Mouse (Mus musculus) liver, embryonic 14.5 days (tissue): ENCODE measurements at regions not wholly inside any gene's neighbourhood (a gene's known extent, or its start where the extent isn't known, plus 50 kb on each side); places are given as distances from the start of the nearest gene placed in this dataset.

Experiments
- ATAC-seq: fragments of 200-750 bp; cut with Nextera tagmentation; 2 replicates; pipeline ENCODE4 v1.8.0; 2017; ENCODE audit warnings: moderate number of reproducible peaks, mild to moderate bottlenecking, moderate library complexity; ENCODE audit not compliant: insufficient read depth
- DNase-seq, 3 experiments: peaks; one replicate each; pipeline ENCODE4 v3.0.0-alpha.2; 2012 to 2013; ENCODE audit warnings: low read depth in 3 of 3, low spot score in 3 of 3
- H3K27ac ChIP-seq: fragments of 300-500 bp; sonication (generic); 2 replicates; pipeline ENCODE4 v1.5.1; 2014; ENCODE audit warnings: moderate library complexity, mild to moderate bottlenecking, control low read depth, inconsistent platforms
- H3K27me3 ChIP-seq: fragments of 300-500 bp; sonication (generic); 2 replicates; pipeline ENCODE4 v1.6.1; 2014; ENCODE audit warnings: mild to moderate bottlenecking, low read length, moderate library complexity; ENCODE audit not compliant: control insufficient read depth, insufficient read depth
- H3K36me3 ChIP-seq: fragments of 300-500 bp; sonication (generic); replicated peaks from 2 replicates; pipeline ENCODE4 v1.6.1; 2014; ENCODE audit warnings: low read depth; ENCODE audit not compliant: control insufficient read depth, insufficient read depth
- H3K4me1 ChIP-seq, 2 experiments: fragments of 200-500 bp in 1 of 2; fragments of 300-500 bp in 1 of 2; sonication (generic) in 1 of 2; replicated peaks; 2 replicates each; pipeline ENCODE4 v1.6.1; 2012 to 2014; ENCODE audit warnings: antibody characterized with exemption in 1 of 2, inconsistent platforms in 1 of 2, low read length in 1 of 2; ENCODE audit not compliant: control insufficient read depth in 2 of 2, insufficient read depth in 2 of 2
- H3K4me2 ChIP-seq: fragments of 300-500 bp; sonication (generic); 2 replicates; pipeline ENCODE4 v1.6.1; 2014; ENCODE audit warnings: low read depth, mild to moderate bottlenecking, control low read depth, moderate library complexity
- H3K4me3 ChIP-seq, 2 experiments: fragments of 200-500 bp in 1 of 2; fragments of 300-500 bp in 1 of 2; sonication (generic) in 1 of 2; 2 replicates each; pipeline ENCODE4 v1.5.1; 2012 to 2014; ENCODE audit warnings: low read depth in 2 of 2, low read length in 2 of 2, mild to moderate bottlenecking in 2 of 2, control low read depth in 1 of 2, inconsistent platforms in 1 of 2, moderate library complexity in 1 of 2; ENCODE audit not compliant: insufficient read depth in 1 of 2
- H3K9ac ChIP-seq: fragments of 300-500 bp; sonication (generic); replicated peaks from 2 replicates; pipeline ENCODE4 v1.6.1; 2014; ENCODE audit warnings: mild to moderate bottlenecking, control low read depth, moderate library complexity
- H3K9me3 ChIP-seq: fragments of 300-500 bp; sonication (generic); 2 replicates; pipeline ENCODE4 v1.6.1; 2016; ENCODE audit warnings: low read length, mixed read lengths; ENCODE audit not compliant: control insufficient read depth
- CTCF ChIP-seq: IDR thresholded peaks from 2 replicates; pipeline ENCODE4 v1.5.1; 2016; ENCODE audit warnings: antibody characterized with exemption, low read depth, control low read depth
- EP300 ChIP-seq: IDR thresholded peaks from 2 replicates; pipeline ENCODE4 v1.6.1; 2016; ENCODE audit warnings: antibody characterized with exemption, low read depth
- WGBS: fragments of 180-500 bp; shearing (Covaris S2); extraction: QIAGEN DNeasy Blood & Tissue Kit; methylation state at CpG from one replicate; pipeline ENCODE4 v1.1.7; 2014; ENCODE audit not compliant: insufficient replicate concordance; 5-methylcytosine and 5-hydroxymethylcytosine counted together

DNA sequence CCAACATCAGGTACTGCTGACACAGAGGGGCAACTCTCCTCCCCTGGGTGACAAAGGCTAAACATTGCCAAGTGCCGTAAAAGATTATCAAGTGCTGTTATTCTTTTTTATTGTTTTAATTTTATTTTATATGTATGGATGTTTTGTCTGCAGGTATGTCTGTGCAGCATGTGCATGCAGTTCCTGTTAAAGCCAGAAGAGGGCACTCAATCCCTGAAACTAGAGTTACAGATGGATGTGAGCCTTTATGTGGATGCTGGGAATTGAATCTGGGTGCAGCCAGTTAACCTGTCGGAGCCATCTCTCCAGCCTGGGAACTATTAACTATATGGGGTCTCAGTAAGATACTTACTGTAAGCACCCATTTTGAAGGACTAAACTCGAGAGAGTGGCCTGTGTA, 104.4 kb upstream of the Slc22a12 start:
- Histone ChIP-seq H3K4me3 (no peak overlapping the region), H3K27ac (no peak overlapping the region), H3K36me3 (no peaks in the 10 kb centered on the region), H3K4me2 (no peak overlapping the region), H3K27me3 (no peaks in the 10 kb centered on the region; the same call in 1 of the 2 replicates), H3K4me1 (no peaks in the 10 kb centered on the region), H3K9me3 (no peaks in the 10 kb centered on the region), H3K9ac (no peak overlapping the region)
- WGBS = 67% methylated on average over 3 of the region's 3 CpGs
- no peak for ATAC-seq
- TF ChIP-seq CTCF (peak; percentile 61), EP300 (no peak)
- DNase-seq = no peak

DNA sequence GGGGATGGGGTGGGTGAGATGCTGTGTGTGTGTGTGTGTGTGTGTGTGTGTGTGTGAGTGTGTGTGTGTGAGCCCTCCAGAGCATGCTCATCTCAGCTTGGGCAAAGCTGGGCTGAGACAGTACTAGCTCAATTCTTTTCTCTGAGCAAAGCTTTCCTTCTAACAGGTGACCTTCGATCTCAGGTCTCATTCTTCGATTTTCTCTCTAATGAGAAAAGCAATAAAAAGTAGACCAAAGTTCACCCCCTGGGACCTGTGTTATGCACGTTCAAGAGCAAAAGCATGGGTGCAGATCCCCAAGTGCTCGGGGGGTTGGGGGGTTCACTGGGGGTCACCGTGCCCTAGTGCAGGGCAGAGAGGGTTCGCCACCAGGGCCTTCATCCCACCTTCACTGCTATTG, 103.1 kb upstream of the Slc22a12 start:
- no peaks in the 10 kb centered on the region; the same call in 1 of the 2 replicates for H3K27me3 ChIP-seq
- no peaks in the 10 kb centered on the region for H3K36me3 ChIP-seq
- no peak for DNase-seq
- no peak overlapping the region for H3K9ac ChIP-seq
- H3K9me3 ChIP-seq = no peaks in the 10 kb centered on the region
- no peak for TF ChIP-seq EP300
- no peak for TF ChIP-seq CTCF
- whole genome bisulfite sequencing = 75% methylated on average over 6 of the region's 6 CpGs
- no peak overlapping the region for H3K4me2 ChIP-seq
- no peaks in the 10 kb centered on the region for H3K4me1 ChIP-seq
- ATAC-seq = no peak
- no peak overlapping the region for H3K4me3 ChIP-seq
- no peak overlapping the region for H3K27ac ChIP-seq

DNA sequence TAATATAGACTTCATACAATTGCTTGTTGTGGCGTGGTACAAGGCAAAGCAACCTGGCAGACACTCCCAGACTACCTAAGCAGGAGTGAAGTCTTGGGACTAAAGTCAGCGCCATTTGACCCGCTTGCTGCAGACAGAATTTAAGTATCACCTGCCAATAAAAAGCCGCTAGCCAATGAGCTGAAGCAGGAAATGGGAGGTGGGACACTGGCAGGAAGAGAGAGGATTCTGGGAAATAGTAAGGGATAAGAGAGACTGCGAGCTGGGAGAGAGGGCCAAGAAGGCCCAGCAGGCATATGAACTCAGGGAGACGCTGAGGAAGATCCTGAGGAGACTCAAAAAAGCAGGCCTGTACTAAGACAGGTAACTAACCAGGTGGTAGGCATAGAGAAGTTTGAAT, 102.0 kb upstream of the Slc22a12 start:
- ATAC-seq (no peak), DNase-seq (no peak)
- Histone ChIP-seq H3K36me3 (no peaks in the 10 kb centered on the region), H3K9me3 (no peaks in the 10 kb centered on the region), H3K4me1 (no peaks in the 10 kb centered on the region), H3K9ac (no peak overlapping the region), H3K4me2 (no peak overlapping the region), H3K4me3 (no peak overlapping the region), H3K27ac (no peak overlapping the region), H3K27me3 (no peaks in the 10 kb centered on the region; the same call in 1 of the 2 replicates)
- TF ChIP-seq EP300 (no peak), CTCF (no peak)
- WGBS = 53% methylated on average over 6 of the region's 6 CpGs

DNA sequence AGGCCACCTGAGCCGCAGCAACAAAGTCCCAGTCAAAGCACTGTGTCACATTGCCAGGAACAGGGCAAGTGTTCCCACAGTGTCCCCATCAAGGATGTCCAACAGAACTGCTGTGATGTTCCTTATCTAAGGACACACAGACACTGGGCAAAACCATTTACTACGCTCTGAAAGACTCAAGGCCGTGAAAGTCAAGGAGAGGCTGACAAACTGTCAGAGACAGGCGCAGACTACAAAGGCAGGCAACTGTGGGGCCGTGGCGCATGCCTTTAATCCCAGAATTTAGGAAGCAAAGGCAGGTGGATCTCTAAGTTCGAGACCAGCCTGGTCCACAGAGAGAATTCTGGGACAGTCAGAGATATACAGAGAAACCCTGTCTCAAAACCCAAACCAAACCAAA, 96.8 kb upstream of the Slc22a12 start:
- Histone ChIP-seq H3K27ac (no peak overlapping the region), H3K4me2 (no peak overlapping the region), H3K9me3 (no peaks in the 10 kb centered on the region), H3K36me3 (no peaks in the 10 kb centered on the region), H3K4me3 (no peak overlapping the region), H3K9ac (no peak overlapping the region), H3K4me1 (no peaks in the 10 kb centered on the region), H3K27me3 (no peaks in the 10 kb centered on the region; the same call in 1 of the 2 replicates)
- WGBS = 54% methylated on average over 7 of the region's 7 CpGs
- no peak for ATAC-seq
- no peak for DNase-seq
- TF ChIP-seq CTCF (no peak), EP300 (no peak)

DNA sequence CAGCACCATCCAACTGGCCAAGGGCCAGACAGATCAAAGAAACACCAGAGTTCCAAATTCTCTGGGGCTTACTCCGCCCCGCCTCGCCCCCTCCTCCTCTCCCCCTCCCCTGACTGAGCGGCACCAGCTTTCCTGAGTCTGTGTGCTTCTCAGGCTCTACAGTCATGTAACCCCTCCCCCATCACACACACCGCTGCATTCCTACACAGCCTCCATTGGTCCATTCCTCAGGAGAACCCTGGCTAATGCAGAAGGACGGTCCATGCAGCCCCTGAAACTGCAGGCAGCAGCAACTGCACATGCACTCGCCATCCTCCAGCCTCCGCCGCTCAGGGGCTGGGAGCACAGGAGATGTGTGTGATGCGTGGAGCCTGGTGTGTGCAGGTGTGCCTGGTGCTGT, 90.6 kb upstream of the Slc22a12 start:
- Histone ChIP-seq H3K27ac (no peak overlapping the region), H3K4me3 (no peak overlapping the region), H3K9me3 (no peaks in the 10 kb centered on the region), H3K9ac (no peak overlapping the region), H3K36me3 (no peaks in the 10 kb centered on the region), H3K4me2 (no peak overlapping the region), H3K4me1 (no peaks in the 10 kb centered on the region), H3K27me3 (no peaks in the 10 kb centered on the region)
- TF ChIP-seq CTCF (no peak), EP300 (no peak)
- ATAC-seq = no peak
- WGBS = 52% methylated on average over 10 of the region's 10 CpGs
- DNase-seq = no peak
